Mouse (Mus musculus): ENCODE measurements around the gene Ralgps2. TPM values are rescaled to one million over a fixed set of nuclear protein-coding genes. Genes with fewer than 3 reads are reported as not detected.

Gene Ralgps2
- polyA plus RNA-seq, 1 experiment from 2014 or later: 44.2 TPM

DNA sequence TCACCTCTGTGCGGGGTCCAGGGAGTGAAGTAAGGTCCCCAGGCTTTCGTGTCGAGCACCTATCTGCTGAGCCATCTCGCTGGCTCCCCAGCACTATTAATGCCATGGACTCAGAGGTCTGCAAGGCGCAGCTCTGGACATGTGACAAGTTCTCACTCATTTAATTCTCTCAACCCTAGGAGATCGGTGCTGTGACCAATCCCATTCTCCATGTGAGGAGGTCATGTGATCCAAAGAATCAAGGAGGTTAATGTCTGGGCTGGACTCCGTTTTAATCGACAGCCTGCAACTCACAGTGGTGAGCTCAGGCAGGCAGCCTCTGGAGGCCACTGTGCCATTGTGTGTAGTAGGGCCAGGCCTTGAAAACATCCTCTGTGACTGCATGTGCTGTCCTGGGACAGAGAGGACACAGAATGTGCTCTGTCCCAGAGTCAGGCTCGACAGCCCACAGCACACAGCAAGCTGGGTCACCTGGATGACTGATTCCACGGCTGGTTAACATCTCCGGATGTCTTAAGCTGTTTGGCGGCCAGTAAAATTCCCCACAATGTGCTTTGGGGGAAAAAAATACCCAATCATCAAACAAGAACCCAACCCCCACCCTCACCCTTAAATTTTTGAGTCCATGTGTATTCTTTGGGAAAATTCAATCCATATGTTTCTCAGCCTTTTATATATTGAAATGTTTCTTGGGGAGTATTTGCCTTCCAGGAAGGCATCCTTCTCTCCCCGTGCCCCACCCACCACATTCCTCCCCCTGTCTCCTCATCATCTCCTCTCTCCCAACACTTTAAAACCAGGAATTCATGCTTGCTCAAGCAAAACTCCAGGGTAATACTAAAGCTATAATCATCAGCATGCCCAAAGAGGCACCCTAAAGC lies 178.6 kb downstream of the Ralgps2 start:
- Histone ChIP-seq H3K4me3 (no peak overlapping the region), H3K9ac (peak overlapping the region; percentile 38), H3K27ac (replicated peaks) (peak overlapping the region; percentile 68), H3K4me2 (peak overlapping the region; percentile 13), H3K36me3 (no peaks in the 10 kb centered on the region), H3K9me3 (peaks cover 4% of the 10 kb centered on the region), H3K27me3 (replicated peaks) (no peaks in the 10 kb centered on the region), H3K4me1 (peaks cover 17% of the 10 kb centered on the region)
- no peak for ATAC-seq (ENCODE audit: extremely low read depth, insufficient number of reproducible peaks, low FRiP score, low TSS enrichment)
- WGBS: 74% methylated on average over 13 of the region's 13 CpGs

DNA sequence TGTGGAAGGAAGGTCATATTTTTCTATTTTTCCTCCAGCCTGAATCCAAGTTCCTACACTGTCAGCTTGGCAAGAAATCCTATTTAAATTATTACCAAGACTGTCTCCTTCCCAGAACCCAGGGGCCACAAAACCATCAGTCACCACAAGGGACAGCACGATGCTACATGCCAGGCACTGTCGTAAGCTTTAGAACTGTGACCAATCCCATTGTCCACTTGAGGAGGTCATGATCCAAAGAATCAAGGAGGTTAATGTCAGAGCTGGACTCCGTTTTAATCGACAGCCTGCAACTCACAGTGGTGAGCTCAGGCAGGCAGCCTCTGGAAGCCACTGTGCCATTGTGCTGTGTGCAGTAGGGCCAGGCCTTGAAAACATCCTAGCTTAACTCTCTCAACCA lies 181.1 kb downstream of the Ralgps2 start:
- Histone ChIP-seq H3K9me3 (no peaks in the 10 kb centered on the region), H3K4me2 (no peak overlapping the region), H3K4me1 (peaks cover 30% of the 10 kb centered on the region), H3K4me3 (no peak overlapping the region), H3K9ac (no peak overlapping the region), H3K27ac (replicated peaks) (no peak overlapping the region), H3K27me3 (replicated peaks) (no peaks in the 10 kb centered on the region; the same call in 1 of the 2 replicates), H3K36me3 (no peaks in the 10 kb centered on the region)
- no peak for ATAC-seq (ENCODE audit: extremely low read depth, insufficient number of reproducible peaks, low FRiP score, low TSS enrichment)
- WGBS: 64% methylated on average over 4 of the region's 4 CpGs

- ATAC-seq (ENCODE audit: extremely low read depth, insufficient number of reproducible peaks, low FRiP score, low TSS enrichment): no peak
These were observed 184.6 kb downstream of the Ralgps2 start for GRCm38 (mm10) chr1:156754608-156755413.

More at GRCm38 (mm10) chr1:156754608-156755413, 184.6 kb downstream of the Ralgps2 start:
- Histone ChIP-seq H3K9me3 (no peaks in the 10 kb centered on the region), H3K27me3 (replicated peaks) (no peaks in the 10 kb centered on the region; the same call in 1 of the 2 replicates), H3K4me1 (peaks cover 27% of the 10 kb centered on the region), H3K4me2 (0 out of 2 replicates have a peak overlapping the region, but pooled peaks have one; percentile 3), H3K9ac (no peak overlapping the region), H3K36me3 (no peaks in the 10 kb centered on the region), H3K4me3 (no peak overlapping the region), H3K27ac (replicated peaks) (peak overlapping the region; percentile 53; the same call in 1 of the 2 replicates)
- 52% methylated on average over 15 of the region's 15 CpGs for WGBS

Other genes with a start within 250 kb of the Ralgps2 start
- 20.2 and 21.4 TPM in 2 replicates for gene Fam20b, start 220.5 kb downstream of the Ralgps2 start, polyA plus RNA-seq (2015; fragmentation: Nextera tagmentation; extraction: Ambion mirVana)
- gene Angptl1, start 101.1 kb downstream of the Ralgps2 start, polyA plus RNA-seq (2015; fragmentation: Nextera tagmentation; extraction: Ambion mirVana): 2.7 and 2.8 TPM in 2 replicates
- not detected in 2 replicates for gene Tex35, start 169.1 kb upstream of the Ralgps2 start, polyA plus RNA-seq (2015; fragmentation: Nextera tagmentation; extraction: Ambion mirVana)

Data from heart, embryonic 13.5 days (tissue).